Mouse (Mus musculus) spleen, adult 12 weeks (tissue): ENCODE results near the gene D10Jhu81e.
"Not testable (repeated sequence)": the region's sequence is repeated elsewhere in the genome, so short reads cannot be mapped to it uniquely, and the experiment has no call there.

ENCODE experiments used
- DNase-seq: peaks from one replicate; pipeline ENCODE4 v3.0.0; 2022; ENCODE audit warnings: low spot score

The D10Jhu81e gene

GRCm38 (mm10) chr10:78169281-78170042 lies at the start of gene D10Jhu81e:
Gene D10Jhu81e (minus strand): TSS chr10:78169782.
- DNase-seq, result peak; percentile 100

- no peak for DNase-seq
These were observed 49.0 kb upstream of the D10Jhu81e start for GRCm38 (mm10) chr10:78218576-78218975.

- peak; percentile 63 for DNase-seq
These were observed 46.9 kb upstream of the D10Jhu81e start for GRCm38 (mm10) chr10:78216376-78217083.

DNA sequence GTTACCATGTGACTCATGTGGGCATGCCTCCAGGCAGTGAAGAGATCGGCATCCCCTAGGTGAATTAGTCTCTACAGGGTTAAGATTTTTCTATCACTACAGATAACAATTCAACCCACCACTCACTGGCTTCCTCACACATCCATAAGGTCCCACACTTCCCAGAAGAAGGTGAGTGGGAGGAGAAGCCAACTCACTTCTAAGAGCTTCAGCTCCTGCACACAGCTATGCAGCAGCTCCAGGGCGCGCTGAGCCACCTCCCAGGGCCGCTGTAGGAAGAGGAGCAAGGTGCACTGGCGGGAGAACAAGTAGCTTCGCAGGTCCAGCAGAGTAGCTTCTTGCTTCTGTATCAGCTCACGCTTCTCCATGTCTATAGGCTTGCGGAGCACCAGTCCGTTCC lies 44.8 kb upstream of the D10Jhu81e start:
- no peak for DNase-seq

- no peak for DNase-seq
These were observed 41.7 kb upstream of the D10Jhu81e start for GRCm38 (mm10) chr10:78211311-78211710.

GRCm38 (mm10) chr10:78201182-78201581 lies 31.6 kb upstream of the D10Jhu81e start:
- no peak for DNase-seq

DNA sequence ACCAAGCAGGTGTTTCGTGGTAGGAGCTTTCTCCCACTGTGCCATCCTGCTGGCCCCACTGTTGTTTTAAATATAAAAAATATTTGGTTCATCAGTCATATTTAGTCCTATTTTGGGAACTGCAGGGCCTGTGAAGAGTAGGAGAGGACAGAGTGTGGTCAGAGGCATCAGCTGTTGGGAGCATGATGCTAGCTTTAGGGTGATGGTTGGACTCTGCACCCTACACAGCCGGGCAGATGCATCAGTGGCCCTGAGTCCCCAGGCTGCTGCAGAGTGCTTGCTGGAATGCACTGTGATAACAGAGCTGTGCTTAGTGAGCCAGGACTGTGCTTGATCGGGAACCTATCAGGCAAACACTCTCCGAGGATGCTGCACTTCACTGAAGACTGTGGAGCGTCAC lies 23.4 kb upstream of the D10Jhu81e start:
- no peak for DNase-seq

GRCm38 (mm10) chr10:78186076-78186475 lies 16.5 kb upstream of the D10Jhu81e start:
- not testable (repeated sequence) for DNase-seq

- no peak for DNase-seq
These were observed 15.8 kb upstream of the D10Jhu81e start for GRCm38 (mm10) chr10:78185381-78185725.

- DNase-seq, result peak; percentile 78
These were observed 15.2 kb upstream of the D10Jhu81e start, which contains the start of gene Pwp2 for GRCm38 (mm10) chr10:78184531-78185380. Gene Pwp2 (minus strand): TSS chr10:78185149.

DNA sequence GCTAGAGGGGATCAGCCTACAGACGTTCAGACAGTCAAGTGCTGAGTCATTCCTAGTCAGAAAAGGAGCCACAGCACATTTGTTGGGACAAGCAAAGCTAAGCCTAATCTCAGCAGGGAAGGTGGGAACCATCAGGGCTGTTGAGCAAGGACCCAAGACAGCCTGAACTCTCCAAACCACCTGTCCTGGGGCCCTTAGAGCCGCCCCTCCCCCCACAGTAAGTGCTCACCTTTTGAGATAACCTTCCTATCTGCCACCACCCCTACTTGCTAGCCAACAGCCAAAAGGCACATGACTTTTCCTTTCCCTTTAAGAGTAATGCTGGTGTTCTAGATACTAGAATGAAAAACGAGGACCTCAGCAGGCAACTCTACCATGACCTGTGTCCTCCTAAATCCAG lies 14.0 kb upstream of the D10Jhu81e start:
- no peak for DNase-seq

DNA sequence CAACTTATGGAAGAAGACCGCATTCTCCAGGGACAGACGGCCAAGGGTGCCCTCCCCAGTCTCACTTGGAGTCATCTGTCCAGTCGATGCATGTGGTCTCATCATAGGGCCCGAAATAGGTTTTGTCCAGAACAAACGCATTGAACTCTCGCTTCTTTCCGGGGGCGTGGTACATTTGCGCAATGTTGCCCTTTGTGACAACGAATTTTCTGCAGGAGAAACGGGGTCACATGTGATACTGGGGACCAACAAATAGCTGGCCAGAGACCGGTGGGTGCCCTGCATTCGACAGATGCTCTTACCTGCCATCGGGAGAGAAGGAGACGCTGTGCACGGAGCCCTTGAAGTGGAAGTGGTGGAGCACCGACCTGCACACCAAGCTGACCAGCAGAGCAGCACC lies 12.7 kb upstream of the D10Jhu81e start:
- DNase-seq, result no peak

GRCm38 (mm10) chr10:78174474-78174873 lies 4.9 kb upstream of the D10Jhu81e start:
- DNase-seq, result no peak

GRCm38 (mm10) chr10:78171581-78171980 lies 2.0 kb upstream of the D10Jhu81e start:
- no peak for DNase-seq

- DNase-seq, result no peak
These were observed 1.5 kb upstream of the D10Jhu81e start for GRCm38 (mm10) chr10:78171057-78171456.

- no peak for DNase-seq
These were observed 863 bp upstream of the D10Jhu81e start for GRCm38 (mm10) chr10:78170445-78170844.

DNA sequence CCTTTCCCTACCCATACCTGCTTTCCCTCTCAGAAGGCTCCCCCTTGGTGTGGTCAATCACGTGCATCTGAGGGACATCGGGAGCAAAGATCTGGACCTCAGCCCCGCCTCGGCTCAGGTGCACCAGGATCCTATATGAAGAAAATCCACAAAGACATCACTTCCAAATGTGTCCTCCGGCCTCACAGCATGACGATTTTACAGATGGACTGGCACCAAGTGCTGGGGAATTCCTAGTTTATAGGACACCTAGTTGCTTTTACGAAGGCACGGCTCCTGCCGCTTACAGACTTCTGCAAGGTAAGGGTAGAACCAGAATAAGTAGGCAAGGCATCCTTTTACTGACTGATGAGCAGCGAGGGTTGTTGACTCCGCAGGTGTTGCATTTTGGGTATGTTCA lies 790 bp downstream of the D10Jhu81e start:
- DNase-seq, result no peak

DNA sequence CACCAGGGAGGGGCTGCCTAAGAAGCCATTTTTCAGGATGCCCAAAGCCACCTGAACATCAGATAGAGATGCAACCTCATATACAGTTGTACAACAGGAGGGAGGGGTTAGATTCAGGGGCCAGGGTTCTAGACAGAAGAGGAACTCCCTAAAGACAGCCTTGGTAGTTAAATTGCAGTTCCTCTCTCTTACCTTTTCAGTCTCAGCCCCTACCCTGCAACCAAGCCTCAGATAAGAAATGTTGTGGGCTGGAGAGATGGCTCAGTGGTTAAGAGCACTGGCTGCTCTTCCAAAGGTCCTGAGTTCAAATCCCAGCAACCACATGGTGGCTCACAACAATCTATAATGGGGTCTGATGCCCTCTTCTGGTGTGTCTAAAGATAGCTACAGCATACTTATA lies 1.8 kb downstream of the D10Jhu81e start:
- no peak for DNase-seq

- no peak for DNase-seq
These were observed 2.2 kb downstream of the D10Jhu81e start for GRCm38 (mm10) chr10:78167333-78167732.

- no peak for DNase-seq
These were observed 4.2 kb downstream of the D10Jhu81e start for GRCm38 (mm10) chr10:78165256-78166005.

- DNase-seq, result no peak
These were observed 4.8 kb downstream of the D10Jhu81e start for GRCm38 (mm10) chr10:78164786-78165185.

DNA sequence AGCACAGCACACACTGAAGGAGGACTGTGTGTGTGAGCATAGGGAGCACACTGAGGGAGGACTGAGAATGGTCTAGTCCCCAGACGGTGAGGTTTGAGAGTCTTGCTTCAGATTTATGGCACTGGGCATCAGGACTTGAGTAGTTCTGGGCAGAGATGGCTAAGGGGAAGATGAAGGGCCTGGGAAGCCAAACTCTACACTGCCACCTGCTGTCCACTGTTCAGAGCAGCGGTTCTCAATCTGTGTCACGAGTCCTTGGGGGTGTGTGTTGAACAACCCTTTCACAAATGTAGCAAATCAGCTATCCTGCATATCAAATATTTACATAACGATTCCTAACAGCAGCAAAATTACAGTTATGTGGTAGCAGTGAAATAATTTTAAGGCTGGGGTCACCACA lies 5.7 kb downstream of the D10Jhu81e start:
- peak; percentile 37 for DNase-seq
